Mouse (Mus musculus) lung, embryonic 16.5 days (tissue): ENCODE measurements around the gene Shprh. TPM values are rescaled to one million over a fixed set of nuclear protein-coding genes. Genes with fewer than 3 reads are reported as not detected.
"Not testable (repeated sequence)": the region's sequence is repeated elsewhere in the genome, so short reads cannot be mapped to it uniquely, and the experiment has no call there.

Source experiments
- ATAC-seq: fragments of 200-750 bp; cut with Nextera tagmentation; 2 replicates; pipeline ENCODE4 v1.8.0; 2017; ENCODE audit warnings: low read depth, mild to moderate bottlenecking, moderate library complexity
- H3K27ac ChIP-seq: fragments of 300-500 bp; sonication (generic); 2 replicates; pipeline ENCODE4 v1.5.1; 2014; ENCODE audit warnings: mild to moderate bottlenecking, control low read depth, low read length
- H3K27me3 ChIP-seq: fragments of 300-500 bp; sonication (generic); 2 replicates; pipeline ENCODE4 v1.6.1; 2014; ENCODE audit warnings: low read depth, low read length, mixed read lengths; ENCODE audit not compliant: control insufficient read depth, insufficient read depth
- H3K36me3 ChIP-seq: fragments of 300-500 bp; sonication (generic); 2 replicates; pipeline ENCODE4 v1.6.1; 2014; ENCODE audit warnings: low read length; ENCODE audit not compliant: control insufficient read depth, insufficient read depth
- H3K4me1 ChIP-seq: fragments of 300-500 bp; sonication (generic); replicated peaks from 2 replicates; pipeline ENCODE4 v1.6.1; 2014; ENCODE audit warnings: low read length, mixed read lengths; ENCODE audit not compliant: control insufficient read depth, insufficient read depth
- H3K4me2 ChIP-seq: fragments of 300-500 bp; sonication (generic); 2 replicates; pipeline ENCODE4 v1.6.1; 2014; ENCODE audit warnings: low read depth, low read length, control low read depth
- H3K4me3 ChIP-seq: fragments of 300-500 bp; sonication (generic); 2 replicates; pipeline ENCODE4 v1.5.1; 2014; ENCODE audit warnings: mild to moderate bottlenecking, low read length, control low read depth
- H3K9ac ChIP-seq: fragments of 300-500 bp; sonication (generic); 2 replicates; pipeline ENCODE4 v1.6.1; 2014; ENCODE audit warnings: low read length, control low read depth
- H3K9me3 ChIP-seq: fragments of 300-500 bp; sonication (generic); 2 replicates; pipeline ENCODE4 v1.6.1; 2016; ENCODE audit warnings: low read length; ENCODE audit not compliant: control insufficient read depth
- WGBS: fragments of 180-500 bp; shearing (Covaris S2); extraction: QIAGEN DNeasy Blood & Tissue Kit; methylation state at CpG from one replicate; pipeline ENCODE4 v1.1.7; 2014; 5-methylcytosine and 5-hydroxymethylcytosine counted together
- polyA plus RNA-seq: library from polyadenylated mRNA; unstranded; fragments of >200 nt; fragmentation: Nextera tagmentation; extraction: Ambion mirVana; gene quantifications from 2 replicates; pipeline ENCODE4 v1.2.1, GENCODE M21; 2015

Shprh gene
- polyA plus RNA-seq, 1 experiment from 2014 or later: 15.1 TPM

DNA sequence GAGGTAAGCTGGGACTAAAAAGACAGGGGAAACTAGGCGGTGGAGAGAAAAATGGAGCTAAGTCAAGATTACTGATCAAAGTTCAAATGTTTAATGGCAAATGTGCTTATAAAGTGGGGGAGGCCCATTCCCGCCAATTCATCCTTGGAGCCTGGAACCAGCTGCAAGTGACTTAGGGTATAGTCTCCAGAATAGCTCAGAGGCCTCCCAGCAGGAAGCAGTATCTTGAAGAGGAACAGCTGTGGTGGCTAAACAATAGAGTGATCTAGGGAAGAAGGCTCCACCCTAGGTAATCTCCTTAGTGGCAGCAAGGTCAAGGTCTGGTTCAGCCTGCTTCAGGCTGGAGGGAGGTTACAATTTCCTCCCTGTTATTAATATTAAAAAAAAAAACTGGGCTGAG lies 114.6 kb downstream of the Shprh start:
- not testable (repeated sequence) for ATAC-seq
- WGBS: 88% methylated on average over 2 of the region's 2 CpGs

More for the DNA sequence above, 114.6 kb downstream of the Shprh start:
- not testable (repeated sequence) for H3K4me1 ChIP-seq, H3K27ac ChIP-seq, H3K4me2 ChIP-seq, H3K27me3 ChIP-seq, H3K9me3 ChIP-seq, H3K36me3 ChIP-seq, H3K9ac ChIP-seq, H3K4me3 ChIP-seq

Other genes with a start within 250 kb of the Shprh start
- 0.04 TPM in 1 of 2 replicates, not detected in the other for gene Grm1, start 67.1 kb upstream of the Shprh start, polyA plus RNA-seq
- 33.1 and 34.8 TPM in 2 replicates for gene Fbxo30, start 131.9 kb downstream of the Shprh start, polyA plus RNA-seq
- gene Epm2a, start 194.0 kb downstream of the Shprh start, polyA plus RNA-seq: 0.35 and 0.48 TPM in 2 replicates